Mouse (Mus musculus) midbrain, embryonic 10.5 days (tissue): ENCODE measurements around the gene Nr3c2. TPM values are rescaled to one million over a fixed set of nuclear protein-coding genes. Genes with fewer than 3 reads are reported as not detected.

ENCODE experiments used
- DNase-seq: peaks from one replicate; pipeline ENCODE4 v3.0.0-alpha.2; 2017; ENCODE audit warnings: low spot score
- H3K27ac ChIP-seq: fragments of 300-500 bp; sonication (generic); replicated peaks from 2 replicates; pipeline ENCODE4 v1.5.1; 2016; ENCODE audit warnings: mild to moderate bottlenecking
- H3K27me3 ChIP-seq: fragments of 300-500 bp; sonication (generic); 2 replicates; pipeline ENCODE4 v1.6.1; 2016; ENCODE audit warnings: low read depth, mild to moderate bottlenecking; ENCODE audit not compliant: poor library complexity, severe bottlenecking
- H3K36me3 ChIP-seq: fragments of 300-500 bp; sonication (generic); 2 replicates; pipeline ENCODE4 v1.6.1; 2016; ENCODE audit warnings: mild to moderate bottlenecking, moderate library complexity
- H3K4me1 ChIP-seq: fragments of 300-500 bp; sonication (generic); 2 replicates; pipeline ENCODE4 v1.6.1; 2016
- H3K4me3 ChIP-seq: fragments of 300-500 bp; sonication (generic); 2 replicates; pipeline ENCODE4 v1.5.1; 2016; ENCODE audit warnings: mild to moderate bottlenecking, moderate library complexity
- H3K9me3 ChIP-seq: fragments of 300-500 bp; sonication (generic); replicated peaks from 2 replicates; pipeline ENCODE4 v1.6.1; 2016; ENCODE audit warnings: mild to moderate bottlenecking
- WGBS: fragments of 180-500 bp; shearing (Covaris S2); methylation state at CpG from one replicate; pipeline ENCODE4 v1.1.7; 2016; 5-methylcytosine and 5-hydroxymethylcytosine counted together
- polyA plus RNA-seq: library from polyadenylated mRNA; unstranded; fragments of >200 nt; fragmentation: Nextera tagmentation; extraction: Ambion mirVana; gene quantifications from 2 replicates; pipeline ENCODE4 v1.2.1, GENCODE M21; 2016

Gene Nr3c2
- polyA plus RNA-seq, 1 experiment from 2014 or later = 0.26 TPM

GRCm38 (mm10) chr8:77214665-77215064 lies 315.4 kb downstream of the Nr3c2 start:
- H3K4me3 ChIP-seq = no peak overlapping the region
- no peak for DNase-seq
- peaks cover 4% of the 10 kb centered on the region; the same call in 1 of the 2 replicates for H3K4me1 ChIP-seq
- H3K27ac ChIP-seq = no peak overlapping the region
- H3K36me3 ChIP-seq = no peaks in the 10 kb centered on the region
- no peaks in the 10 kb centered on the region for H3K27me3 ChIP-seq
- no peaks in the 10 kb centered on the region for H3K9me3 ChIP-seq
- WGBS = 93% methylated on average over 8 of the region's 8 CpGs

- H3K36me3 ChIP-seq = no peaks in the 10 kb centered on the region
- H3K4me3 ChIP-seq = no peak overlapping the region
- 98% methylated on average over 6 of the region's 6 CpGs for WGBS
- DNase-seq = no peak
- H3K27ac ChIP-seq = no peak overlapping the region
- H3K27me3 ChIP-seq = no peaks in the 10 kb centered on the region
- peaks cover 4% of the 10 kb centered on the region; the same call in 1 of the 2 replicates for H3K4me1 ChIP-seq
- H3K9me3 ChIP-seq = no peaks in the 10 kb centered on the region
Measured at GRCm38 (mm10) chr8:77215191-77215590, 315.9 kb downstream of the Nr3c2 start.

- Histone ChIP-seq H3K27ac (no peak overlapping the region), H3K27me3 (no peaks in the 10 kb centered on the region), H3K36me3 (no peaks in the 10 kb centered on the region), H3K4me3 (no peak overlapping the region), H3K9me3 (no peaks in the 10 kb centered on the region), H3K4me1 (no peaks in the 10 kb centered on the region)
- 78% methylated on average over 4 of the region's 4 CpGs for WGBS
- DNase-seq = no peak
Measured at GRCm38 (mm10) chr8:77223123-77223522, 323.9 kb downstream of the Nr3c2 start.

GRCm38 (mm10) chr8:77227742-77228141 lies 328.5 kb downstream of the Nr3c2 start:
- 93% methylated on average over 5 of the region's 5 CpGs for WGBS
- no peak overlapping the region for H3K4me3 ChIP-seq
- no peaks in the 10 kb centered on the region for H3K36me3 ChIP-seq
- H3K27me3 ChIP-seq = no peaks in the 10 kb centered on the region
- no peaks in the 10 kb centered on the region for H3K9me3 ChIP-seq
- no peak for DNase-seq
- no peaks in the 10 kb centered on the region for H3K4me1 ChIP-seq
- H3K27ac ChIP-seq = no peak overlapping the region

DNA sequence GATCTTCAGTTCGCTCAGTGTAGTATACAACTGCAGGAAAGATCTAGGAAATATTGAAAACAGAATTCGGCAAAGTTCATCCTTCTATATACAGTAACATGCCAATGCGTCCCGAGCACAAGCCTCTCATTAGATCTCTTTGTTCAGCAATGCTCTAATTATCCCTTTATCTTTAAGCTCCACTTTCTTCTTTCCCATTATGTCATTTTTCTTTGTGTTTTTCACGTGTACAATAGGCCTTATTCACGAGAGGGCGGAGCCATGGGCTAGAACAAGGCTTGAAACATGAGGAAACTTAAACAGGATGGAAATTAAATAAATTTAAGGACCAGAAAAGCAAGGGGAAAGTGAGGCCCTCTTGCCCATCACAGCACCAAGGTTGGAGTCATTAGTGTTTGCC lies 329.4 kb downstream of the Nr3c2 start:
- DNase-seq = no peak
- no peak overlapping the region for H3K27ac ChIP-seq
- no peaks in the 10 kb centered on the region for H3K4me1 ChIP-seq
- H3K9me3 ChIP-seq = no peaks in the 10 kb centered on the region
- 81% methylated on average over 7 of the region's 7 CpGs for WGBS
- no peaks in the 10 kb centered on the region for H3K27me3 ChIP-seq
- no peaks in the 10 kb centered on the region for H3K36me3 ChIP-seq
- H3K4me3 ChIP-seq = no peak overlapping the region

DNA sequence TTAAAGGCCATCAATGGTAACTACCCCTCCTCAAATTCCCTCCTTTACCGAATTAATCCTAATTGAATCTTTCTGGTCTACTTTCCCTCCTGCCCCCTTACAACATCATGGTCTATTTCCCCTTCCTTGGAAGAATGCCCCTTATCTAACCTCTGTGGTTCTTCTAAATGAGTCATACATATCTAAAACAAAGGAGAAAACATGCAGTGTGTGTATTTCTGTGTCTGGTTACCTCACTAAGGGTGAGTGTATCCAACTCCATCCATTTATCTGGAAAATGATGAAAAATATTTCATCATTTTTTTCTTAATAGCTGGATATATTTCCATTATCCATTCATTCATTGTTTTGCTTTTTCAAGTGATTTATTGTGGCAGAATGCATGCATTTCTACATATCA lies 332.0 kb downstream of the Nr3c2 start:
- no peaks in the 10 kb centered on the region for H3K4me1 ChIP-seq
- no peak overlapping the region for H3K4me3 ChIP-seq
- H3K36me3 ChIP-seq = no peaks in the 10 kb centered on the region
- DNase-seq = no peak
- no peaks in the 10 kb centered on the region for H3K27me3 ChIP-seq
- 86% methylated on average over 1 of the region's 1 CpGs for WGBS
- no peak overlapping the region for H3K27ac ChIP-seq
- no peaks in the 10 kb centered on the region for H3K9me3 ChIP-seq

DNA sequence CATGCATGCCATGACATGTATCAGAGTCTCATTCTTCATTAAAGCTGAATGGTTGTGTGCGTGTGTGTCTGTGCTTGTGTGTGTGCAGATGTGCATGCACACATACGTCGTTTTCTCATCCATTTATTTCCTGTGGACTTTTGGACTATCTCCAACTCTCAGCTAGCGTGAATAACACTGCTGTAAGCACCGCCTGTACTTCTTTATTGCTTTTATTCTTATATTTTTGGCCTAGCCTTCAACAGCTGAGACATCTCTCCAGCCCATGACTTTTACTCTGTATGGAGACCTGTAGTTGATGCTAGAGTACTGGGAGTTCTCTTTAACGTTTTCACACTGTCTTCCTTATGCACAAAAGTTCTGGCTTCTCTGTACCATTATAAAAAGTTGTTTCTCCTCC lies 332.6 kb downstream of the Nr3c2 start:
- Histone ChIP-seq H3K9me3 (no peaks in the 10 kb centered on the region), H3K4me1 (no peaks in the 10 kb centered on the region), H3K4me3 (no peak overlapping the region), H3K36me3 (no peaks in the 10 kb centered on the region), H3K27ac (no peak overlapping the region), H3K27me3 (no peaks in the 10 kb centered on the region)
- WGBS = 86% methylated on average over 6 of the region's 6 CpGs
- no peak for DNase-seq

- Histone ChIP-seq H3K4me3 (no peak overlapping the region), H3K4me1 (no peaks in the 10 kb centered on the region), H3K27me3 (no peaks in the 10 kb centered on the region), H3K27ac (no peak overlapping the region), H3K36me3 (no peaks in the 10 kb centered on the region), H3K9me3 (no peaks in the 10 kb centered on the region)
- no peak for DNase-seq
- 89% methylated on average over 3 of the region's 3 CpGs for WGBS
Measured at GRCm38 (mm10) chr8:77232411-77232810, 333.2 kb downstream of the Nr3c2 start.

DNA sequence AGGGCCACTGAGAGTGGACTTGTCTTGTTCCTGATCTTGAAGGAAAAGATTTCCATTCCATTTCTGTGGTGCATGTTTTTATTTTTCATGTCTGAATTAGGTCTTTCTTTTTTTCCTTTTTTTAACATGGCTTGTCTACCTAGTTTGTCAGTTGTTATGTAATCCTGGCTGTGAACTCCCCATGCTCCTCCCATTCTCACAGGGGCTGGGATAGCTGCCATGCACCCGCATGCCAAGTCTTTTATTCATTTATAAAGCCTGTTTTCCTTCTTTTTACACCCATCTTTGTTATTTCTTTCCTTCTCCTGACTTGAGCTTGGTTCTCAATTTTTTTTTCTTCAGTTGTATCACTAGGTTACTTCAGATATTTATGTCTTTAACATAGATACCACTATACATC lies 337.5 kb downstream of the Nr3c2 start:
- Histone ChIP-seq H3K36me3 (no peaks in the 10 kb centered on the region), H3K9me3 (no peaks in the 10 kb centered on the region), H3K27ac (no peak overlapping the region), H3K4me3 (no peak overlapping the region), H3K4me1 (no peaks in the 10 kb centered on the region), H3K27me3 (no peaks in the 10 kb centered on the region)
- 89% methylated on average over 1 of the region's 1 CpGs for WGBS
- no peak for DNase-seq

DNA sequence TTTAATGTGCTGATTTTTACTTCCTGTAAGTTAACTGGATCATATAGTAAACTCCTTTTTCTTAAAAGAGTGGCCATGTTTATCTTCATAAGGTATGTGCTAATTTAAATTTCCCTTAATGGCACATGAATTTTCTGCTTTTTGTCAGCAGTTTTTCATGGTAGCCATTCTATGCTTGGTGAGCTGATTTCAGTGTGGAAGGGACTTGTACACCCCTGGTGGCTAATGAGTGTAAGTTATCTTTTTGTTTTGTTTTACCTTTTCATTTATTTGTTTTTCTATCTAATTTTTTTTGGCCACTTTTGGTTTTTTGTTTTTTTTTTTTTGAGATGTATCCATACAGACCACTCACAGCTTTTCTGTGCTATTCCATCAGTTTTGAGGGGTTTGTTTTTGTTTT lies 340.2 kb downstream of the Nr3c2 start:
- H3K27me3 ChIP-seq = no peaks in the 10 kb centered on the region
- no peaks in the 10 kb centered on the region for H3K4me1 ChIP-seq
- no peaks in the 10 kb centered on the region for H3K9me3 ChIP-seq
- no peak overlapping the region for H3K4me3 ChIP-seq
- DNase-seq = no peak
- H3K27ac ChIP-seq = no peak overlapping the region
- H3K36me3 ChIP-seq = no peaks in the 10 kb centered on the region

- H3K36me3 ChIP-seq = no peaks in the 10 kb centered on the region
- H3K9me3 ChIP-seq = no peaks in the 10 kb centered on the region
- H3K27ac ChIP-seq = no peak overlapping the region
- no peak for DNase-seq
- no peaks in the 10 kb centered on the region for H3K4me1 ChIP-seq
- H3K4me3 ChIP-seq = no peak overlapping the region
- H3K27me3 ChIP-seq = no peaks in the 10 kb centered on the region
- WGBS = 90% methylated on average over 3 of the region's 3 CpGs
Measured at GRCm38 (mm10) chr8:77241381-77241780, 342.1 kb downstream of the Nr3c2 start.

DNA sequence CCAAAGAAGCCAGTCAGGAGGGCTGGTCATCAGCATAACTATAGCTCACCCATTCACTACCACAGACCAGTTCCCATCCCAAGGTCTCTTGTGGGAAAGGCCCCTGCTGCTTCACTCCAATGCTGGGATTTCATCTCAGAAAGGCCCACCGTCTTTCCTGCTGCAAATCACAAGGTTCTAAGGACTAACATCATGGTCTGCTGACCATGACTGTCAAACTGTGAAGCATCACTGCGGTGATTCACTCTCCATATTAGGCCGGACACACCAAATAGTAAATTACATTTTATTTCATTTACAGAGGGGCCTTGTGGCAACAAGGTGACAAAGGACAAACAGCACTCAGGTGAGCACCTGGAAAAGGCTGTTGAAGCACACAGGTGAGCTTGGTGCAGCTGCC lies 350.9 kb downstream of the Nr3c2 start:
- Histone ChIP-seq H3K9me3 (no peaks in the 10 kb centered on the region), H3K4me1 (peaks cover 4% of the 10 kb centered on the region; the same call in 1 of the 2 replicates), H3K27ac (no peak overlapping the region), H3K27me3 (no peaks in the 10 kb centered on the region), H3K36me3 (0 out of 2 replicates have a peak, but pooled peaks cover 10% of the 10 kb centered on the region), H3K4me3 (no peak overlapping the region)
- no peak for DNase-seq
- 83% methylated on average over 3 of the region's 3 CpGs for WGBS

DNA sequence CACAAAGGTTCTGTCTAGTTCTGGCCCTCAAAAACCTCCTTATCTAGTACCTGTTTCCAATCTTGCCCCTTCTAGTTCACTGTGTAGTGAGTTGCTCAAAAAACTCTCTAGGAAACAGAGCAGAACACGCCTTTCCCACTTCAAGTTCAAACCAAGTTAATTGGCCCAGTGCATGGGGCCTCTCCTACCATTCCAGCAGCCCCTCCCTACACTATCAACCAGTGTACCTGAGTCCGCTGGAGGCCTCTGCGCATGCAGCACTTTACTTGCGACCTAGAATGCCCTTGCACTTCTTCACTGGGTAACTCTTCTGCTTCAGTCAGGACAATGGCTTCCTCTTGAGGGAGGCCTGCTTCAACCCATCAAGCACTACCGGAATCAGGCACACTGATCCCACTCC lies 351.9 kb downstream of the Nr3c2 start:
- H3K36me3 ChIP-seq = 0 out of 2 replicates have a peak, but pooled peaks cover 10% of the 10 kb centered on the region

GRCm38 (mm10) chr8:77254466-77254865 lies 355.2 kb downstream of the Nr3c2 start:
- Histone ChIP-seq H3K27ac (no peak overlapping the region), H3K4me3 (no peak overlapping the region), H3K4me1 (peaks cover 4% of the 10 kb centered on the region; the same call in 1 of the 2 replicates), H3K36me3 (peaks cover 25% of the 10 kb centered on the region), H3K27me3 (no peaks in the 10 kb centered on the region), H3K9me3 (no peaks in the 10 kb centered on the region)
- no peak for DNase-seq
- WGBS = 89% methylated on average over 5 of the region's 5 CpGs

More for the DNA sequence above, 351.9 kb downstream of the Nr3c2 start:
- no peak overlapping the region for H3K4me3 ChIP-seq
- no peaks in the 10 kb centered on the region for H3K27me3 ChIP-seq
- DNase-seq = no peak
- 90% methylated on average over 5 of the region's 5 CpGs for WGBS
- no peaks in the 10 kb centered on the region for H3K9me3 ChIP-seq
- no peak overlapping the region for H3K27ac ChIP-seq
- peaks cover 4% of the 10 kb centered on the region; the same call in 1 of the 2 replicates for H3K4me1 ChIP-seq
